Mouse (Mus musculus) urinary bladder, postnatal 10 days (tissue): ENCODE data around the gene Bcas3.

Source experiments
- DNase-seq: peaks from one replicate; pipeline ENCODE4 v3.0.0; 2022; ENCODE audit warnings: low spot score

Bcas3 gene

DNA sequence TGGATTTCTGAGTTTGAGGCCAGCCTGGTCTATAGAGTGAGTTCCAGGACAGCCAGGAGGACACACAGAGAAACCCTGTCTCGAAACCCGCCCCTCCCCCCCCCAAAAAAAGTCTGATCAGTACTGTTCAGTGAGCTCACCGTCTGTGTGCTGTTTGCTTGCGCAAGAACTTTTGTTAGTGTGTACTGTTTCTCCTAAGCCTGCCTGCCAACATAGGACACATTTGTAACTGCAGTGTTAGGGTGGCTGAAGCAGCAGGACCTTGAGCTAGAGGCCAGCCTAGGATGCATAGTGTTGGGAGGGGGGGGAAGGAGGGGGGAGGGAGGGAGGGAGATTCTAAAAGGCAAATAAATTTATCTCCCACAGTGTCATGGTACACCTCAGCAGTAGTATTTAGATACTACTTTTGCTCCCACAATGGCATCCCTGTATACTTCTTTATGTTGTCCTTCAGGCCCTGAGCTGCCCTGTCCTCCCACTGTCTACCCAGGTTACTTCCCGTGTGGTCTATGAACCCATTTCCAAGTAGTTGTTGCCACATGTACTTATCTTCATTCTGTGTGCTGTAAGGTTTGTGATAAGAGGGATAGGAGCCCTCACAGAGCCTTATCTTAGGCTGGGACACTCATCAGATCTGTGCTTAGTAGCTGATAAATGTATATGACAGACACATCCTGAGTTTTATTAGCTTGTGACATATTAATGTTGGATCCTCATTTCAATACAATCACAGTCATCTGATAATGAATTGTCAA is 176.7 kb downstream of the Bcas3 start:
- no peak for DNase-seq

DNA sequence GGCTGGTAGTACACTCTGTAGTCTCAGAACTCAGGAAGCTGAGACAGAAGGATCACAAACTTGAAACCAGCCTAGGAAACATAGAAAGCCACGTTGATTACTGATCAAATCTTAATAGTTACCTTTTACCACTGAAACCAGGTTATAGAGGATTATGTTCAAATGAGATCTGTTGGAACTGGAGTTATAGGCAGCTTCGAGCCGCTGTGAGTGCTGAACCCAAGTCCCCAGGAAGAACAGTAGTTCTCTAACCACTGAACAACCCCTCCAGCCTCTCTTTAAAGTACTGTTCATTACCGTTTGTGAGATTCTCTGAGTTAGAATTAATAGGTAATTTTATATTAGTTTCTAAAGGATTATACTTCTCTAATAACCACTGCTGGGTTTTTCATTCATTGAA is 188.0 kb downstream of the Bcas3 start:
- no peak for DNase-seq

DNA sequence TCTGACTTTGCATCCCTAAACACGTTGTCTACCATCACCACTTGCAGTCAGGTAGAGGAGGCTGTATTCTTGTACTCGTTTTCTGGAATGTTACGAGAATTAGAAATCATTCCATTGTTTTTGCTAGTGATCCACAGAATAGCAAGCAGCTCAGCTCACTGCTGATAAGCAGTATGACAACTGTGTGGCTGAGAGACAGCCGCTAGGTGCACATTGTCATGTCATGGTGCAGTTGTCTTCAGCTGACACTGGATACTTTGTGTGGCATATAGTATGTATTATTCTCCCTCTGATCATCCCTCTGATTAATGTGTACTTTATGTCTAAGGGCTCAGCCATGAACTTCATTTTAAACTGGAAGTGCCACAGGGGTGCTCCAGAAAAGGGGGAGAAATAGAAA is 190.3 kb downstream of the Bcas3 start:
- no peak for DNase-seq

DNA sequence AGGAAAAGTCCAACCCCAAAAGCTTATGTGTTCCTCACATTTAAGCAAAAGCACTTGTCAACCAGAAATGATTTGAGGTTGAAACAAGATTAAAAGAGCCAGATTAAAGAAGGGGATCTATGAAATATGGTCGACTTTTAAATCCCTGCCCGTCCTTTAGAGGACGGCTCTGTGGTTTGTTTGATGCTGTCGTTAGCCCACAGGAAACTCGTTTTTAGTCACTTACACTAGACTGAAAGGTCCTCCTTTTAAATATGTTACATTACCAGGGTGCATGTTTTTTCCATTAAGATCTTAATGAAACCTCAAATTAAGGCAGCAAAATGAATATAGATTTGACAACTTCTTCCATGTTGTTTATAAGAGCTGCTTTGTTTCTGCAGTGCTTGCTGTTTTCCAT is 192.6 kb downstream of the Bcas3 start:
- DNase-seq = no peak

DNA sequence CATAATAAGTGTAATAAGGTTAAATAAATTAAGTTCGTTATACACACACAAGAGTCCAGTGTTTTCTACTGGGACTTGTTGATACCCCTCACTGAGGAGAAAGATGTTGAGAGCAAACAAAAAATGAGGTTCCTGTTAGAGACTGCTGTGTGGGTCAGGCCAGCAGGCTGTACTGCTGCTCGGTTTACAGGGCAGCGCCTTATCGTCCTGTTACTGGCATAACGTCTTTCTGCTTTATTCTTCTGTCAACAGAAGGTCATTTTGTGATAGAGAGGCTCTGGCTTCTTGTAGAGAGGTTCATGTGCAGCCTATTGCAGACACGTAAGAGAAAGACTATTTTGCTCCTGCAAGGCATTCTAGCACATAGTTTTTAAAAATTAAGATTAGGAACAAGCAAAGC is 195.0 kb downstream of the Bcas3 start:
- no peak for DNase-seq

DNA sequence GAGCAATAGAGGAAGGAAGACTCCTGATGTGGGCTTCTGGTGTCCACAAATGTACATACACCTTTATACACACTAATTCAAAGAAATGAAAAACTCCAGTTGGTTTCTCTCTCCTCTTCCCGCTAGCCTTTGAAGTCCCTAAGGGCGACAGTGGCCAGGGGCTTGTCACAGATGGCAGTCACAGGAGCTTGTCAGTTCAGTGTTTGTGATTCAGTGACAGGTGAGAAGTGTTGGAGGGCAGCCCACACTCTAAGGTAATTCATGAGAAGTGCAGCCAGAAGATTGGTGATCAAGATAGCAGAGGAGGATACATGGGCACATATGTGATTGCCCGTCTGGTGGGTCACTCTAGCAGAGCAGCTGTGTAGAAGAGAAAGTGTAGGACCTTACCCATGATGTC is 196.7 kb downstream of the Bcas3 start:
- DNase-seq = no peak

DNA sequence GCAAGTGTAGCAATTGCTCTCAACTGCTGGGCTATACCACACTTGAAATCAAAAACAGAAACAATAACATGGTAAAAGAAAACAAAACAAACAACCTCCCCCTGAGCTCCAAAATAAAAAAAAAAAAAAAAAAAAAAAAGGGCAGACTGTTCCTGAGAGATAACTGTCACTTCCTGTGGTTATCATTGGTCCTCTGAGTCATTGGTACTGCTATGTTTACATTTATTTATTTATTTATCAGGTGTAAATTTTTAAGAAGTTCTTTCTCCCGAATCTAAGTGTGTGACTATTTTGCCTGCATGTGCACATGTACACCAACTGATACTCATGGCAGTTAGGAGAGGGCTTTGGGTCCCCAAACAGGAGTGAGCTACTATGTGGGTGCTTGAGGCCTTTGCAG is 202.1 kb downstream of the Bcas3 start:
- DNase-seq = no peak

DNA sequence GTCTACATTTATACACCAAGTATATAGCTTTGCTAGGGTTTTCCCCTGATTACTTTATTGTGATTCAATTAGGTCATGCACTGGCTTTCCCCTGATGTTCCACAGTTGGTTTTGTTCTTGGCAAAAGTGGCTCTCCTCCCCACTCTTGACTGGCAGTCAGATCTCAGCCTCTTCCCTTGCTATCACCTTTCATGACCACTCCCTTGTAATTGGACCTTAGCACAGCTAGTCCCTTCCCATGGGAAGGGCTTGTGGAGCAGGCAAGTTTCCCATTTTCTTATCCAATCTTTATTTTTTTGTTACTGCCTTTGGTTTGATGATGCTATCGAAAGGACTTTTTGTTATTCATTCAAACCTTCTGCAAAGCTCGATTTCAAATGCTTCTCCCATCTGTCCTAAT is 202.8 kb downstream of the Bcas3 start:
- DNase-seq = no peak

DNA sequence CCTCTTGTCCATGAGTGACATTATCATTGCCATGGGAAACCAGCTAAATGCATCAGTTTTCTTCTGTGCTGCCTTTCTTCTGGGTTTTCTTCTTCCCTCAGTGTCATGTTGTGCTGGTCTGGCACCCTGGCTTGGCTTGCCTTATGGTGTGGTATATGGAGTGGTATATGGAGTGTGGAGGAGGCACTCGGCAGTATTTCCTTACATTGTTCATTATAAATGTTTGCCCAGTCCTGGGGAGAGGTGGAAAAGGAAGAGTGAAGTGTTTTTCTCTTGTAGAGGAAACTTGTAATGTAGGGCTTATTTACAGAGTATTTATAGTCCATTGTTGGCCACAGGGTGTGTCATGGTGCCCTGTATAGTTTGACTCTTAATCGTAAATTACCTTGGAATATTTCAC is 212.1 kb downstream of the Bcas3 start:
- DNase-seq = no peak

DNA sequence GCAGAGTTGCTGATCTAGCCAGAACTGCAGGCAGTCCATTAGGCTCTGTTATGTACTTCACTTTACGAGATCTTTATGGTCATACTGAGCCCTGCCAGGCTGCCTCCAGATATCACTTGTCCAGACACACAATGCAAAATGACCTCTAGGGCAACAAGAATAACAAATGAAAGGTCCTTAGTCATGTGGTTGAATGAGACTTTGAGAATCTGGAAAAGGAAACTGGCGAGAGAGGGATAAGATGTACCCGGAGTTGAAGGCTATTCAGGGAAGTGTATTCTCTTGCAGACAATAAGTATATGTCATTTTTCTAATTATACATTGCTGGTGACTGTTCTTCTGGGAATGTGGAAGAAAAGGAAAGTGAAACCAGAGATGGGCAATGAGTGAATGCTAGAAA is 218.1 kb downstream of the Bcas3 start:
- DNase-seq = no peak

DNA sequence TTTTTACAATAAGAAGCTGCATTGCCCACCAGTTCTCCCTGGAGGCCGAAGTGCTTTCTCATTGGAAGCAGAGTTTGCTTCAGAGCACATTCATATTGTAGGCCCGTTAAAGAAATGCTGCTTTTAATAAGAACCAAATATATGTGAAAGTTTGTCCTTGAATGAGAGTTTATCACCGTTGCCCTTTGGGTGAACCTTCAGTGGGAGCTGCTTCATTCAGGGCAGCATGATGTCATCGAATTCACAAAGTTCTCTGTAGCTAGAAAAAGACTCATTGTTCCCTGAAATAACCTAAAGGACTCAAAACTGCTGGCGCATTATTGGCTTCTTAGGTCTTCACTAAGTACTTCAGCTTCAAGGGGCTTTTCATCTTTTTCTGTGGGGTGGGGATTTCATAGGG is 219.0 kb downstream of the Bcas3 start:
- no peak for DNase-seq

DNA sequence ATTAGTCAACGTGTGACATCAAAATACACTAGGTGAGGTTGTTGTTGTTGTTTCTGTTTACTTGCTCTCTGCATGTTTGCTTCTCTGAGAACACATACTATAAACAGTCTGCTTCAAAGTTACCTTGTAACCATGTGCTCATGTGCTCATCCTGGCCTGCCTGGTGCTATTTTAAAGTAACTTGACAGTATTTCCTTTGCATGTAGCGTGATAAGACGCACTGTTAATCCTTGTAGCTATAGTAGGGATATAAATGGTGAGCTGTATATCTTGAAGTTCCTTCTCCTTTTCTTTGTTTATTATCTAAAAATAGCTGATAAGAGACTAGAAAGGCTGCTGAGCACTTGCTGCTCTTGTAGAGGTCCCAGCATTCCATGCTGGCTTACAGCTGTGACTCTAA is 219.6 kb downstream of the Bcas3 start:
- no peak for DNase-seq

DNA sequence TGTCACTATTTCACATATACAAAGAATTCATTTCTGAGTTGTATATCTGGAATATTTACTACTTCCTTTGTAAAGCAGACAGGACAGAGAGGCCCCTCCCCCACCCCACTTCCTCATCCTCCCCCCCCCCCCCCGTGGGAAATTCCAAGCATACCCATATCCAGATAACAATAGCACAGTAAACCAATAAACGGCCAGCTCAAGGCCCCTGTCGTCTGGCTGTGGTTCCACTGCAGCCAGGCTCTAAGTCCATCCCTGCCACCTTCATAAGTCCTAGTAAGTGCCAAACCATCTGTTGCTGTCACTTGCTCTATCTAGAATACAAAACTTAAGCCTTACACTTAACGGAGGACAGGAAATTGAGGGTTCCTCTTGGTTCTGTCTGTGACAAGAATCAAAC is 221.5 kb downstream of the Bcas3 start:
- DNase-seq = no peak

DNA sequence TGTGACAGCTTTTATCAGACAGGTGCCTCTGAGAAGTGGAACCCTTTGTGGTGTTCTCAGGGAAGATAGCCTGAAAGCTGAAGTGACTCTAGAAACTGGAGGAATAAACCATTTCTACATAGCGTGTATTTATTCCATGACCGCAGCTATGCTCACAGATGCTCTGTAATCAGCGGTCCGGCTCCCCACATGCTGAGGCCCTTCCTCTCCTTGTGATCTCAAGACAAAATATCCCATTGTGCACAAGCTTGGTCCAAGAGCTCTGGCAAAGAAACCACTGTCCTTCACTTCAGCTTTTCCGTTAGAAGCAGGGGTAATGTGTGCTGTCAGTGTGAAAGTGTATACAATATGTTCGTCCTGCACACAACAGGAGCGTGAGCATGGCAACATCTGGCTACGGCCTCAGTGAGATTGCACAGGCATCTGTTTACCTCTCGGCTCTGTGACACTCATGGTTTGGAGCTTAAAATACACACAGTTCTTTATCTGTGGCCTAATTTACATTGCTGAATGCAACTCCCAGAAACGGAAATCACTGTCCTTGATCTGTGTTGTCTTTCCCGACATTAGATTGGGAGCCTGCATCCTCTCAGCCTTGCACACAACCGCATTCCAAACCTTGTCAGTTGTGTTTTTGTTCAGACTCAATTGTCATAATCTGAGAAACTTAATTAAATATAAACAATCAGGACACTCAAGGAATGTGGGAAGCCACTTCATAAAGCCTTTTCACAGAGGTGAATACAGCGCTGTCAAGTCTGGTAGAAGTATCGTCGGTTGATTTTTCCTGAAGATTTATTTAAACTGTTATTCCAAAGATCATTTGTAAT is 225.1 kb downstream of the Bcas3 start:
- DNase-seq = no peak

DNA sequence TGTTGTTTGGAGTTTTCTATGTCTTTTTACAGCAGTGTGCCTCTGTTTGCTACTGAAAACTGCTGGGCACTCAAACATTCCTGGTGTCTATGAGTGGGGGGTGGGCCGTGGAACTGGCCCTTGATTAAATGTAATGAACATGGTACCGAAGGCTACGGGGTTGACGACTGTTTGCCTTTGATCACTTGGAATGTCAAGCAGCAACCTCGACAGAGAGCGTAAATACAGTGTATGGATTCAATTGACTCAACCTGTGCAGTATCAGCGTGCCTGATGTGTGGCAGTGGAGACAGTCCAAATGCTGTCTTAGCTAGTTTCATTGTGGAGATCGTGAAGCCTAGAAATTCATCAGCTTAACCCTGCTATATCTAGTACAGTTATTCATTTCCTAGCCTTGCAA is 231.1 kb downstream of the Bcas3 start:
- no peak for DNase-seq

DNA sequence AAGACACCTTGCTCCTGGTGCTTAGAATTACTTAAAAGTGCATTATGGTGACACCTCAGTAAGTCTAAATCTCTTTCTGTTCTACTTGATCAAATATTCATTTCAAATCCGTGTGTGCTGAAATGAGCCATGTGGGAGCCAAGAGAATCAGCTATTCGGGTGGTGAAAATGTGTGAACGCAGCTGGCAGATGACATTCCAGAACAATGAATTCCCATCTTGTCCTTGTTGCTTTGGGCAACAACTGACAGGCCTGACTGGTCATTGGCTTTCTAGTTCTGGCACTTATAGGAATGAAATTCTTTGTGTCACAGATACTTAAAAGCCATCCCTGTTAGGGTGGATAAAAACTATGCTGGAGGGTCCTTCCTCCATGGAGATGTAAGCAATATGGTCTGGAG is 240.7 kb downstream of the Bcas3 start:
- DNase-seq = no peak

DNA sequence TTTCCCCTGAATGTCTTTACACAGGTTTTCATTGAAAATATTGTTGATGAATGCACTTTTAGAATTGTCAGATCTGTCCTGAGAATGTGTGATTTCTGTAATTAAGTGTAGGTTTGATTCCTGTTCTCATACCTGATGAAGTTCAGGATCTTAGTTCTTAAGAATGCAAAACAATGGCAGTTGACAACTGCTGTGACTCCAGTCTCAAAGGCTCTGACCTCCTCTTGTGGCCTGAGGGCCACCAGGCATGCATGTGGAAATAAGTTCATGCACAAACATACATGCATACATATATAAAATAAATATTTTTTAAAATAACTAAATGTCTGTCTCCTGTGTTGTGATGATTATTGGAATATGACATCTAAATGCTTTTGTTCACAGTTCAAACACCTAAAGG is 246.3 kb downstream of the Bcas3 start:
- DNase-seq = no peak

DNA sequence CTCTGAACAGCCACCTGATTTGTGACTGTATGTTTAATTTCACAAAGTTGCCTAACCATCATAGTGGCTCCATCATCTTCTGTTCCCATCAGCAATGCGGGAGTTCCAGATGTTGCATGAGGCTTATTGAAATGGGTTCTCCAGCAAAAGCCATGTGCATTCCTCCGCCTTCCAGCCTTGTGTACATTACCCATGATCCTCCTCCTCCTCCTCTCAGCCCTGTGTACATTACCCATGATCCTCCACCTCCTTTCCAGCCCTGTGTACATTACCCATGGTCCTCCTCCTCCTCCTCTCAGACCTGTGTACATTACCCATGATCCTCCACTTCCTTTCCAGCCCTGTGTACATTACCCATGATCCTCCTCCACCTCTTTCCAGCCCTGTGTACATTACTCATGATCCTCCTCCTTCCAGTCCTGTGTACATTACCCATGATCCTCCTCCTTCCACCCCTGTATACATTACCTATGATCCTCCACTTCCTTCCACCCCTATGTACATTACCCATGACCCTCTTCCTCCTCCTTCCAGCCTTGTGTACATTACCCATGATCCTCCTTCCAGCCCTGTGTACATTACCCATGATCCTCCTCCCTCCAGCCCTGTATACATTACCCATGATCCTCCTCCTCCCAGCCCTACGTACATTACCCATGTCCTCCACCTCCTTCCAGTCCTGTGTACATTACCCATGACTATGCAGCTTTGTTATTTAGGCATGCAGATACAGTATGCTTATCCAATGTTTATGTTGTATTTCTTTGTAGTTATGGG is 250.8 kb downstream of the Bcas3 start:
- DNase-seq = no peak

DNA sequence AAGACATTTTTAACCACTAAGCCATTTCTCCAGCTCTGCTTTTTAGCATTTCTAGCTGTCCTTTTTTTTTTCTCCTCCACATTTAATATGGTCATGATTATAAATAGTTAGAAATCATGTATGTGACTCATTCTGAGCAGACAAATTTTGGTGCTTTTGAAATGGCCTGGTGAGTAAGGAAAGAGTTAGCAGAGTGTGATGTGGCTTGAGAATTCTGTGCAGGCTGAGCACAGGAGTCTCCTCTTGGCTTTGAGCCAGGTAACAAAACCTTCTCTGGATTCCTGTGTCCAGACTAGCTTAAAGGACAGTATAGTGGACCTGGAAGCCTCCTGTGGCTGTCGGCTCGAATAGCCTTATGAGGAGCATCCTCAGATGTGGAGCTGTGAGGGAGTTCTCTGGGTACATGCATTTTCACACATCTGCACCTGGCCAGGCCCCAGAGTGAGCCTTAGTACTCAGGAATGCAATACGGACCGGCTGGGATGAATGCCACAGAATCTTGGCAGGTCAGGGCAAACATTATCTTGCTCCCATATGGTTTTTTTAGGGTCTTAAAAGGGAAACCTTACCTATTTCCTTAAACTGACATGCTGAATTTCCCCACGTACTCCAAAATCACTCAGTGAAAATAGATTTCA is 256.5 kb downstream of the Bcas3 start:
- DNase-seq = no peak

DNA sequence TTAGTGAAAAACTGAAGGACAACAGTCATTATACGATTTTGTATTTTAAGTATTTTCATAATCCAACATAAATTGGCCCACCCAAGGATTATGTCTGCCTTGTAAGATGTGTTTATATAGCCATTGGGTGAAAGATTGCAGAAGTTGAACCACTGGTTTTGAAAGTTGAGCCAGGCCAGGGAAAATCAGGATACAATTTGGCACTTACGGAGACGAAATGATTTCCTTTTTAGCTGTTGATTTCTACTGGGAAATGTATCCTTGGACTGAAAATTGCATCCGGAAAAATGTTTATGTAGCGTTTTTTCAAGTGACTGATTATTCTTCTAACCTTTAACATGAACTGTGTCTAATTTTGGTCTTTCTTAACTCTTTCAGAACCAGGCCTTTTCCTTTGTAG is 260.1 kb downstream of the Bcas3 start:
- no peak for DNase-seq

DNA sequence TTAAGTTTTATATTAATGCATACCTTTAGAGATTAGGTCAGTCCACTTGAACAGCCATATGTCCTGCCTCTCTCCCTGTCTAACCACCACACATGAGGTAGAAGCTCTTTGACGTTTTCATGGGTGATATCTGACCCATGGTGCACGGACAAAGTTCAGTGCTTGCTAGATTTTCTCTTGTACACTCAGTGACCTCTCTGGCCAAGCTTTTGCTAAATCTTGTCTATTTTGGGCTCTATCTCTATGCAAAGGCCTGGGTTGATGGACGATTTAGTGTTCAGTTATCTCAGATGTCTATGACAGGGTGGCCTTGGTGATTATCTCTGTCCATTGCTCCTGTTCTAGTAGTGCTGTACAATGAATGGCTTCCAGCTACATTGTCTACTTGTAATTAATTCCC is 260.6 kb downstream of the Bcas3 start:
- no peak for DNase-seq

DNA sequence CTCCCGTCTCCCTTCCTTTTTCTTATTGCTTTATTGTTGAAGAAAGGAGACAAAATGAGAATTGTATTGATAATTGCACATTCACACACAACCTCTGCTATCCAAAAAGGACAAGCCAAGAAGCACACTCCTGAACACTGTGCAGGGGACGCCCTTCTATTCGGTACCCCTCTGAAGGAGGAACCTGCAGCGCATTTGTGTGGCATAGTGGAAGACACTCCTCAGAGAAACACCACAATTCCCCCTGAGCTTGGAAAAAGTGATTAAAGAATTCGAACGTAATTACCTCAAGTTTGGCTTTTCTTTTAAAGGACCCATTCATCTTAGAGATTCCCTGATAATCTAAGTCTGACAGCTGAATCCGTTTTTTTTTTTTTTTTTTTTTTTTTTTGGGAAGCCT is 261.5 kb downstream of the Bcas3 start:
- DNase-seq = no peak

DNA sequence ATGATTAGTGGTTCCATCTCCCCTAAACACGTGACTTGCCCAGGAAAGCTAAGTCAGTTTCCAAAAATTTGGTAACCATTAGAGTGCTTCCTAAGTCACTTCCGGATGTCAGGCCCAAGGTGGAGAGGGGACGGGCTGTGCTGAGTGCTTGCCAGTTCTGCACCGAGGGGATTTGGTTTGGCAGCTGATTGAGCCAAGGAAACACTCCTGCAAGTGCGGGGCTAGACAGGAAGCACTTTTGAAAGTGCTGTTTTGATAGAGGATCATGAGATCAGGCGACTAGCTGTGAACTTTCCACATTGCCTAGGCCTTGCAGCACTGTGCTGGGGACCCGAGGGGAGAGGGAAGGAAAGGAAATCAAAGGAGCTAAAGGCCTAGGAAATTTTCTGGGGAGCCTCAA is 262.5 kb downstream of the Bcas3 start:
- DNase-seq = no peak
